Mouse (Mus musculus): Measurements from ENCODE around the gene 1700008O03Rik. TPM values are rescaled to one million over a fixed set of nuclear protein-coding genes. Genes with fewer than 3 reads are reported as not detected.

1700008O03Rik gene
- polyA plus RNA-seq, 1 experiment from 2014 or later: 0.20 TPM

GRCm38 (mm10) chr7:44341714-44342113 is 43.9 kb downstream of the 1700008O03Rik start:
- H3K9me3 ChIP-seq (replicated peaks; ENCODE audit: control insufficient read depth, low read length): no peaks in the 10 kb centered on the region
- ATAC-seq (ENCODE audit: low read depth): no peak
- H3K9ac ChIP-seq (ENCODE audit: low read depth, low read length): no peak overlapping the region
- H3K4me1 ChIP-seq (ENCODE audit: control insufficient read depth, low read depth, low read length): no peaks in the 10 kb centered on the region
- H3K4me3 ChIP-seq (ENCODE audit: low read depth, low read length): no peak overlapping the region
- 39% methylated on average over 5 of the region's 5 CpGs for WGBS (ENCODE audit: insufficient replicate concordance)
- H3K36me3 ChIP-seq (ENCODE audit: control insufficient read depth, insufficient read depth): no peaks in the 10 kb centered on the region
- H3K4me2 ChIP-seq (ENCODE audit: low read depth, low read length): no peak overlapping the region
- no peak overlapping the region for H3K27ac ChIP-seq (ENCODE audit: low read length)
- peaks cover 24% of the 10 kb centered on the region for H3K27me3 ChIP-seq (ENCODE audit: control insufficient read depth, insufficient read depth, low read depth, low read length)

DNA sequence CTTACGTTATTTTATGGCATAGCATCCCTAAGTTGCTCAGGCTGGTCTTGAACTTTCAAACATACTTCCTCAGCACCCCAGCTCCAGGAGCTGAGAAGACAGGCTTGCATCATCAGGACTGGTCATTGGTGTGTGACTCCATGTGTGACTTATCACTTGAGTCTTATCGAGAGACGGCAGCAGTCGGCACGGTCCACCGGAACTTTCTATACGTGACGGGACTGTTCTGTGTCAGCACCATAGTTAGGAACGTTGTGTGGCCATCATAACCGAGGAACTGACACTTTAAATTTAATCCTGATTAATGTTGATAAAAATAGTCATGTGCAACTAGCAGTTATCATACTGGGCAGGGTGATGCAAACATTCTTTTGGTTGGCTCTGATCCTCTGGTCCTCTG is 44.5 kb downstream of the 1700008O03Rik start:
- H3K4me1 ChIP-seq (ENCODE audit: control insufficient read depth, low read depth, low read length): no peaks in the 10 kb centered on the region
- peaks cover 30% of the 10 kb centered on the region for H3K27me3 ChIP-seq (ENCODE audit: control insufficient read depth, insufficient read depth, low read depth, low read length)
- H3K27ac ChIP-seq (ENCODE audit: low read length): no peak overlapping the region
- 71% methylated on average over 10 of the region's 10 CpGs for whole genome bisulfite sequencing (ENCODE audit: insufficient replicate concordance)
- no peak overlapping the region for H3K4me3 ChIP-seq (ENCODE audit: low read depth, low read length)
- no peak overlapping the region for H3K4me2 ChIP-seq (ENCODE audit: low read depth, low read length)
- no peaks in the 10 kb centered on the region for H3K9me3 ChIP-seq (replicated peaks; ENCODE audit: control insufficient read depth, low read length)
- H3K9ac ChIP-seq (ENCODE audit: low read depth, low read length): no peak overlapping the region
- no peak for ATAC-seq (ENCODE audit: low read depth)
- H3K36me3 ChIP-seq (ENCODE audit: control insufficient read depth, insufficient read depth): no peaks in the 10 kb centered on the region

DNA sequence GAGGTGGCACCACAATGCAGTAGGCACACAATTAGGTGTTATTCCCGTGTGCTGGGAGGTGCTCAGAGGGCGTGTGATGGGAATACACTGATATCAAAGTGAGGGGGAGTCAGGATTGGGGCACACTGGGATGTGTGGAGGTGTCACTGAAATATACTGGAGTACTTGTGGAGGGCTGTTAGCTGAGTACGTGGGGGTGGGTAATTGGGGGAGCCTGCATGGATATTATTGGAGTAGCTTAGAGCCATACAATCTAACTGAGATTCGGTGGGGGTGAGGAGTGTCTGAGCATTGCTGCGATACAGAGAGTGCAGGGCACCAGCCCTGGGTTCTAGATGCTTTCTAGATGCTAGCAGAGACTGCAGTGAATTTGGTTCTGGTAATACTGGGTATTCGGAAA is 45.4 kb downstream of the 1700008O03Rik start:
- Histone ChIP-seq H3K9me3 (replicated peaks; ENCODE audit: control insufficient read depth, low read length) (no peaks in the 10 kb centered on the region), H3K4me2 (ENCODE audit: low read depth, low read length) (no peak overlapping the region), H3K27ac (ENCODE audit: low read length) (no peak overlapping the region), H3K4me3 (ENCODE audit: low read depth, low read length) (no peak overlapping the region), H3K4me1 (ENCODE audit: control insufficient read depth, low read depth, low read length) (no peaks in the 10 kb centered on the region), H3K27me3 (ENCODE audit: control insufficient read depth, insufficient read depth, low read depth, low read length) (peaks cover 39% of the 10 kb centered on the region), H3K36me3 (ENCODE audit: control insufficient read depth, insufficient read depth) (no peaks in the 10 kb centered on the region), H3K9ac (ENCODE audit: low read depth, low read length) (no peak overlapping the region)
- WGBS (ENCODE audit: insufficient replicate concordance): 47% methylated on average over 6 of the region's 6 CpGs
- no peak for ATAC-seq (ENCODE audit: low read depth)

- Histone ChIP-seq H3K27ac (ENCODE audit: low read length) (no peak overlapping the region), H3K27me3 (ENCODE audit: control insufficient read depth, insufficient read depth, low read depth, low read length) (peaks cover 52% of the 10 kb centered on the region), H3K36me3 (ENCODE audit: control insufficient read depth, insufficient read depth) (no peaks in the 10 kb centered on the region), H3K4me2 (ENCODE audit: low read depth, low read length) (no peak overlapping the region), H3K4me1 (ENCODE audit: control insufficient read depth, low read depth, low read length) (no peaks in the 10 kb centered on the region), H3K4me3 (ENCODE audit: low read depth, low read length) (no peak overlapping the region), H3K9me3 (replicated peaks; ENCODE audit: control insufficient read depth, low read length) (no peaks in the 10 kb centered on the region), H3K9ac (ENCODE audit: low read depth, low read length) (no peak overlapping the region)
- no peak for ATAC-seq (ENCODE audit: low read depth)
- WGBS (ENCODE audit: insufficient replicate concordance): 6% methylated on average over 32 of the region's 32 CpGs
Measured at GRCm38 (mm10) chr7:44337121-44337849, 48.3 kb downstream of the 1700008O03Rik start.

DNA sequence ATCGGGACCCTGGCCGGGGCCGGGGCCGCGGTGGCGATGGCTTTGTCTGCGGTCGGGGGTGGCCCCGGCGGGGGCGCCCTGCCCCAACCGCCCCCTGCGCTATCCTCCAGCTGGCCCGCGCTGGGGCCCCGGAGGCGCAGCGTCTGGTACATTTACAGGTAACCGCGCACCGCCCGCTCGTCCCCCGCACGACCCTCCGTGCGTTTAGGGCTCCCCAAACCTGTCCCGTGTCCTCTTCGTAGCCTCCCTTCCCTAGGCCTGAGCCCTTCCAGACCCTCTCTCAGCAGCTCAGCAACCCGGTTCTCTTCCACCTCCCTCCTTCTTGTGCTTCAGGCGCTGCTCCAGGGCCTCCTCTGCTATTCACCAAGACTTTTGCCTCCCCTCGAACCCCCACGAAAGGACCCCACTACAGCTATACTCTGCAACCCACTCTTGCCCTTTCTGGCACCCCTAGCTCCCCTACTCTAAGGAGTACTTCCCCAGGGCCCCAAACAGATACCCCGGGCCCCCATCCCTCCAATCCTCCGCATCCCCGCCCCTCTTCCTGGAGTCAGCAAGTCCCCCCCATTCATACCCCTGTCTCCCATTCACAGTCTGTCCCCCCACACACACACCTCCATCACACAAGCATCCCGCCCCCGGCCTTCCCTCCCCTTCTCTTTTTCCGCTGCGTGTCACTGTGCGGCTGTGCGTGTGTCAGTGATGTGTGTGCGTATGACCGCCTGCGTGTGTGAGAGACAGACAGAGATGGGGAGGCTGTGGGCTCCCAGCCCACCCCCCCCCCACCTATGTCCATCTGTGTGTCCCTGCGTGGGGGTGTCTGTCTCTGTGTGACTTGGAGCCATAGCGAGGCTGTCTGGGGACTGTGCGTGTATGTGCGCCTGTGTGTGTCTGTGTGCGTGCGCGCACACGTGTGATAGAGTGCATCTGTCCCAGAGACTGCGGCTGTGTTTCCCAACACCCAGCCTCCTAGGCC is 49.3 kb downstream of the 1700008O03Rik start:
- Histone ChIP-seq H3K4me3 (ENCODE audit: low read depth, low read length) (no peak overlapping the region), H3K27ac (ENCODE audit: low read length) (no peak overlapping the region), H3K27me3 (ENCODE audit: control insufficient read depth, insufficient read depth, low read depth, low read length) (peaks cover 52% of the 10 kb centered on the region), H3K4me2 (ENCODE audit: low read depth, low read length) (no peak overlapping the region), H3K36me3 (ENCODE audit: control insufficient read depth, insufficient read depth) (no peaks in the 10 kb centered on the region), H3K9me3 (replicated peaks; ENCODE audit: control insufficient read depth, low read length) (no peaks in the 10 kb centered on the region), H3K9ac (ENCODE audit: low read depth, low read length) (no peak overlapping the region), H3K4me1 (ENCODE audit: control insufficient read depth, low read depth, low read length) (no peaks in the 10 kb centered on the region)
- no peak for ATAC-seq (ENCODE audit: low read depth)
- WGBS (ENCODE audit: insufficient replicate concordance): 4% methylated on average over 47 of the region's 54 CpGs

DNA sequence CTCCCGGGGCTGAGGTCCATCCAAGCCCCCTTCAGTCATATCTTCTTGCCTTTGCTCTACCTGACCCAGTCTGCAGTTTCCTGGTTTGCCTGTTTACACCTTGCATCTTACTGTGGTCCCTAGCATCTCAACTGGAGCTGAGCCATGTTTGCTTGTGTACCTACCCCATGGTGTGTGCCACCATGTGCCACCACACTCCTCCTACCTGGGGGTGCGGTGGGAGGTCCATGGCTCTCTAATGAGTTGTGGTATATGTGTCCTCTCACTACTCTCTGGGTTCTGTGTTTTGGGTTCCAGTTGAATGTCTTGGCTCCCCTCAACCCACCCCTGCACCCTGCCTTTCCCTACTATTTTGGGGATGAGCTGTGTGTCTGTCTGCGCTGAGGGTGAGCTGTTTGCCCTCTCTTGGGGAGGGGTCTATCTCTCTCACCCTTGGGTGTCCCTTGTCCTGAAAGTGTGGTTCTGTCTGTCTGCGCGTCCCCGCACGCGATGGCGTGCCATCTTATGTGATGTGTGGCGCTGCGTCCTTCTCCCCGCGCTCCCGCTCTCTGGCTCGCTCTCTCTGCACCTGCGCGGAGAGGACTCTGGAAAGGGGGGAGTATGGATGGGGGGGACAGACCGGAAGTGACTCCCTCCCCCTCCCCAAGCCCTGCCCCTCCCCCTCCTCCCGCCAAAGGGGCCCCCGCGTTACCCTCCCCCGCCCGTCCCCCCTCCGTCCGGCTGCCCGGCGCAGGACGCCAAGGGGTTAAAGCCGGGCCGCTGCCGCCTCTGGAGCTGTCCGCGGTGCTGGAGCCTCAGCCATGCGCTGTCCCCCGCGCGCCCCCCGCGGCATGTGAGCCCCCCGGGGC is 50.4 kb downstream of the 1700008O03Rik start:
- Histone ChIP-seq H3K4me3 (ENCODE audit: low read depth, low read length) (no peak overlapping the region), H3K36me3 (ENCODE audit: control insufficient read depth, insufficient read depth) (no peaks in the 10 kb centered on the region), H3K4me1 (ENCODE audit: control insufficient read depth, low read depth, low read length) (no peaks in the 10 kb centered on the region), H3K4me2 (ENCODE audit: low read depth, low read length) (no peak overlapping the region), H3K9me3 (replicated peaks; ENCODE audit: control insufficient read depth, low read length) (no peaks in the 10 kb centered on the region), H3K27me3 (ENCODE audit: control insufficient read depth, insufficient read depth, low read depth, low read length) (peaks cover 52% of the 10 kb centered on the region), H3K27ac (ENCODE audit: low read length) (no peak overlapping the region), H3K9ac (ENCODE audit: low read depth, low read length) (no peak overlapping the region)
- WGBS (ENCODE audit: insufficient replicate concordance): 9% methylated on average over 21 of the region's 40 CpGs
- ATAC-seq (ENCODE audit: low read depth): no peak

- H3K9me3 ChIP-seq (replicated peaks; ENCODE audit: control insufficient read depth, low read length): no peaks in the 10 kb centered on the region
- H3K4me2 ChIP-seq (ENCODE audit: low read depth, low read length): no peak overlapping the region
- no peaks in the 10 kb centered on the region for H3K4me1 ChIP-seq (ENCODE audit: control insufficient read depth, low read depth, low read length)
- no peaks in the 10 kb centered on the region for H3K36me3 ChIP-seq (ENCODE audit: control insufficient read depth, insufficient read depth)
- no peak overlapping the region for H3K9ac ChIP-seq (ENCODE audit: low read depth, low read length)
- no peak for ATAC-seq (ENCODE audit: low read depth)
- no peak overlapping the region for H3K27ac ChIP-seq (ENCODE audit: low read length)
- 53% methylated on average over 14 of the region's 14 CpGs for WGBS (ENCODE audit: insufficient replicate concordance)
- peaks cover 49% of the 10 kb centered on the region for H3K27me3 ChIP-seq (ENCODE audit: control insufficient read depth, insufficient read depth, low read depth, low read length)
- H3K4me3 ChIP-seq (ENCODE audit: low read depth, low read length): no peak overlapping the region
Measured at GRCm38 (mm10) chr7:44334139-44334538, 51.5 kb downstream of the 1700008O03Rik start.

GRCm38 (mm10) chr7:44332336-44332735 is 53.3 kb downstream of the 1700008O03Rik start:
- Histone ChIP-seq H3K4me1 (ENCODE audit: control insufficient read depth, low read depth, low read length) (no peaks in the 10 kb centered on the region), H3K9me3 (replicated peaks; ENCODE audit: control insufficient read depth, low read length) (no peaks in the 10 kb centered on the region), H3K4me2 (ENCODE audit: low read depth, low read length) (no peak overlapping the region), H3K27ac (ENCODE audit: low read length) (no peak overlapping the region), H3K36me3 (ENCODE audit: control insufficient read depth, insufficient read depth) (no peaks in the 10 kb centered on the region), H3K4me3 (ENCODE audit: low read depth, low read length) (no peak overlapping the region), H3K27me3 (ENCODE audit: control insufficient read depth, insufficient read depth, low read depth, low read length) (peaks cover 34% of the 10 kb centered on the region), H3K9ac (ENCODE audit: low read depth, low read length) (no peak overlapping the region)
- WGBS (ENCODE audit: insufficient replicate concordance): 30% methylated on average over 3 of the region's 3 CpGs
- no peak for ATAC-seq (ENCODE audit: low read depth)
